Mouse (Mus musculus): ENCODE data around the gene Inha. TPM values are rescaled to one million over a fixed set of nuclear protein-coding genes. Genes with fewer than 3 reads are reported as not detected.

The Inha gene
- not detected in 4 replicates for total RNA-seq (2023)

GRCm38 (mm10) chr1:75507006-75507405 lies at the start of gene Inha:
Gene Inha, plus strand, starts transcription at chr1:75507077.

GRCm38 (mm10) chr1:75478916-75479634 lies 27.8 kb upstream of the Inha start, which contains the start of the genes Chpf and Tmem198:
Gene Chpf, minus strand, starts transcription at chr1:75479307.
Gene Tmem198, plus strand, starts transcription at chr1:75479532.

GRCm38 (mm10) chr1:75505956-75506831 lies 683 bp upstream of the Inha start, which contains the start of gene Obsl1:
Gene Obsl1, minus strand, starts transcription at chr1:75506452.

GRCm38 (mm10) chr1:75521321-75522031 lies 14.6 kb downstream of the Inha start, which contains the start of gene Stk11ip:
Gene Stk11ip, plus strand, starts transcription at chr1:75521529.

GRCm38 (mm10) chr1:75545965-75546956 lies 39.4 kb downstream of the Inha start, which contains the start of gene Slc4a3:
Gene Slc4a3, plus strand, starts transcription at chr1:75546266.

Other genes with a start within 250 kb of the Inha start
- not detected in 4 replicates for gene Ptprn, start 242.6 kb upstream of the Inha start, total RNA-seq (2023)
- not detected in 4 replicates for gene Resp18, start 228.7 kb upstream of the Inha start, total RNA-seq (2023)
- gene Dnpep, start 189.1 kb upstream of the Inha start, total RNA-seq (2023), result 48.7 to 54.7 TPM (median 50.8 TPM) in 4 replicates
- not detected in 4 replicates for gene Des, start 146.7 kb upstream of the Inha start, total RNA-seq (2023)
- not detected in 4 replicates for gene Speg, start 131.8 kb upstream of the Inha start, total RNA-seq (2023)
- gene Gmppa, start 71.1 kb upstream of the Inha start, total RNA-seq (2023), result 49.9 to 75.1 TPM (median 61.8 TPM) in 4 replicates
- gene Asic4, start 56.6 kb upstream of the Inha start, total RNA-seq (2023), result not detected in 4 replicates
- gene Chpf, start 27.8 kb upstream of the Inha start, total RNA-seq (2023), result 23.0 to 27.0 TPM (median 24.7 TPM) in 4 replicates
- gene Tmem198, start 27.5 kb upstream of the Inha start, total RNA-seq (2023), result 3.5 to 6.0 TPM (median 4.0 TPM) in 4 replicates
- gene Obsl1, start 625 bp upstream of the Inha start, total RNA-seq (2023), result 0.48 TPM in 1 of 4 replicates, not detected in the others
- gene Stk11ip, start 14.5 kb downstream of the Inha start, total RNA-seq (2023), result 253 to 278 TPM (median 258 TPM) in 4 replicates
- gene Slc4a3, start 39.2 kb downstream of the Inha start, total RNA-seq (2023), result 0.47 to 1.0 TPM (median 0.66 TPM) in 4 replicates